14 mouse cellular contexts compared by ENCODE assay signal in genomic region chr4:135834124-135834717, GRCm38 (mm10). TPM values are rescaled to one million over a fixed set of nuclear protein-coding genes. Genes with fewer than 3 reads are reported as not detected.
DNase-seq lines count a peak whose midpoint lies in the region; ATAC-seq lines count a peak whose summit lies in the region.
"Had no signal": no experiment of that assay in that cellular context is flagged by ENCODE, and none has a peak within 500 bp of the region (broad histone marks: within the 10 kb centered on the region; RNA-seq: fewer than 3 reads in every experiment).

No protein-coding gene starts in this region.

- no peak overlapping the region for H3K4me3 ChIP-seq in forebrain, embryonic 10.5 days
- no peak overlapping the region for H3K4me3 ChIP-seq in forebrain, embryonic 11.5 days (ENCODE audit: low read depth, low read length)
- H3K4me3 ChIP-seq in neural tube, embryonic 13.5 days, result no peak overlapping the region
- H3K4me3 ChIP-seq: limb, embryonic 12.5 days had no signal

- WGBS in forebrain, embryonic 10.5 days, result 91% methylated on average over 8 of the region's 8 CpGs
- WGBS in forebrain, embryonic 11.5 days, result 89% methylated on average over 8 of the region's 8 CpGs
- WGBS in neural tube, embryonic 13.5 days, result 83% methylated on average over 8 of the region's 8 CpGs

- H3K36me3 ChIP-seq in forebrain, embryonic 10.5 days (replicated peaks), result no peaks in the 10 kb centered on the region
- no peaks in the 10 kb centered on the region for H3K36me3 ChIP-seq in forebrain, embryonic 11.5 days (ENCODE audit: control insufficient read depth, insufficient read depth, low read length)
- H3K36me3 ChIP-seq in neural tube, embryonic 13.5 days, result no peaks in the 10 kb centered on the region
- H3K36me3 ChIP-seq: limb, embryonic 12.5 days had no signal

- no peak overlapping the region for H3K9ac ChIP-seq in forebrain, embryonic 11.5 days (ENCODE audit: low read length)
- no peak overlapping the region for H3K9ac ChIP-seq in neural tube, embryonic 13.5 days
- H3K9ac ChIP-seq: limb, embryonic 12.5 days; lung, embryonic 14.5 days had no signal

- H3K9me3 ChIP-seq in forebrain, embryonic 10.5 days, result no peaks in the 10 kb centered on the region
- H3K9me3 ChIP-seq in forebrain, embryonic 11.5 days (ENCODE audit: control insufficient read depth, low read length), result no peaks in the 10 kb centered on the region
- H3K9me3 ChIP-seq in neural tube, embryonic 13.5 days, result no peaks in the 10 kb centered on the region
- H3K9me3 ChIP-seq: limb, embryonic 12.5 days had no signal

- H3K27me3 ChIP-seq in forebrain, embryonic 10.5 days (ENCODE audit: poor library complexity, severe bottlenecking), result no peaks in the 10 kb centered on the region
- no peaks in the 10 kb centered on the region for H3K27me3 ChIP-seq in forebrain, embryonic 11.5 days (ENCODE audit: control insufficient read depth, insufficient read depth, low read length)
- H3K27me3 ChIP-seq in neural tube, embryonic 13.5 days, result no peaks in the 10 kb centered on the region
- H3K27me3 ChIP-seq: limb, embryonic 12.5 days had no signal

- H3K4me2 ChIP-seq in forebrain, embryonic 11.5 days (ENCODE audit: low read depth, low read length, severe bottlenecking), result no peak overlapping the region
- H3K4me2 ChIP-seq in neural tube, embryonic 13.5 days, result no peak overlapping the region
- H3K4me2 ChIP-seq: limb, embryonic 12.5 days; lung, embryonic 14.5 days had no signal

- peak overlapping the region; percentile 79 for H3K27ac ChIP-seq in forebrain, embryonic 10.5 days
- no peak overlapping the region for H3K27ac ChIP-seq in forebrain, embryonic 11.5 days (ENCODE audit: low read depth, low read length)
- no peak overlapping the region for H3K27ac ChIP-seq in neural tube, embryonic 13.5 days (replicated peaks)
- H3K27ac ChIP-seq: limb, embryonic 12.5 days had no signal

- H3K4me1 ChIP-seq in forebrain, embryonic 10.5 days, result peaks cover 28% of the 10 kb centered on the region
- H3K4me1 ChIP-seq in forebrain, embryonic 11.5 days (replicated peaks; ENCODE audit: control insufficient read depth, insufficient read depth, low read length), result peaks cover 2% of the 10 kb centered on the region
- H3K4me1 ChIP-seq in neural tube, embryonic 13.5 days (replicated peaks), result peaks cover 22% of the 10 kb centered on the region

- no peak for ATAC-seq in forebrain, embryonic 11.5 days (replicated peaks; ENCODE audit: low FRiP score)
- ATAC-seq in neural tube, embryonic 13.5 days (ENCODE audit: low read depth), result peak; percentile 23; the same call in 1 of the 2 replicates
- peak; percentile 37; the same call in 1 of the 2 replicates for ATAC-seq in megakaryocyte-erythroid progenitor cell, adult 5-6 weeks (replicated peaks; ENCODE audit: low FRiP score, low TSS enrichment, poor library complexity, severe bottlenecking)
- ATAC-seq in monocyte, adult 5-6 weeks (replicated peaks; ENCODE audit: insufficient number of reproducible peaks, low FRiP score, low TSS enrichment, poor library complexity, severe bottlenecking), result no peak

- no peak for DNase-seq in forebrain, embryonic 10.5 days (ENCODE audit: extremely low spot score, low spot score)
- DNase-seq in forebrain, embryonic 11.5 days (ENCODE audit: low spot score), result no peak
- DNase-seq in neural tube, embryonic 10.5 days (ENCODE audit: extremely low spot score, low spot score), result no peak
- no peak for DNase-seq in adrenal gland, postnatal 10 days
- no peak for DNase-seq in urinary bladder, postnatal 14 days (ENCODE audit: low spot score)
- DNase-seq: cerebellum, adult 8-10 months; kidney, adult 11 months; layer of hippocampus, adult 9-11 months; lung, embryonic 14.5 days; spleen, adult 18-20 months had no signal

RNA-seq across cellular contexts. Expression of gene Srsf10, which starts 21.3 kb away (rescaled TPM):
- polyA plus RNA-seq in forebrain, embryonic 10.5 days (2016; fragmentation: Nextera tagmentation; extraction: Ambion mirVana), result 383 and 421 TPM in 2 replicates
- 392 and 452 TPM in 2 replicates for polyA plus RNA-seq in forebrain, embryonic 11.5 days (2014; fragmentation: Nextera tagmentation; extraction: Ambion mirVana)
- 198 and 233 TPM in 2 replicates for polyA plus RNA-seq in neural tube, embryonic 13.5 days (2015; fragmentation: Nextera tagmentation; extraction: Ambion mirVana)
- 272 and 280 TPM in 2 replicates for total RNA-seq in megakaryocyte-erythroid progenitor cell, adult 5-6 weeks (2014; fragmentation: Nextera tagmentation)
- 322 and 402 TPM in 2 replicates for total RNA-seq in megakaryocyte-erythroid progenitor cell, adult 5-6 weeks (2017)
- 233 to 426 TPM (median 303 TPM) in 3 replicates for total RNA-seq in monocyte, adult 5-6 weeks (2017)
- total RNA-seq in adrenal gland, postnatal 10 days (2021), result 100 to 1,000 TPM in 1 of 2 experiments, 10 to 100 TPM in 1; 94.0 to 117 TPM

RNA-seq across cellular contexts. Expression of gene Pnrc2, which starts 39.4 kb away (rescaled TPM):
- polyA plus RNA-seq in forebrain, embryonic 10.5 days (2016; fragmentation: Nextera tagmentation; extraction: Ambion mirVana), result 205 and 219 TPM in 2 replicates
- 220 and 234 TPM in 2 replicates for polyA plus RNA-seq in forebrain, embryonic 11.5 days (2014; fragmentation: Nextera tagmentation; extraction: Ambion mirVana)
- 109 and 122 TPM in 2 replicates for polyA plus RNA-seq in neural tube, embryonic 13.5 days (2015; fragmentation: Nextera tagmentation; extraction: Ambion mirVana)
- total RNA-seq in megakaryocyte-erythroid progenitor cell, adult 5-6 weeks (2014; fragmentation: Nextera tagmentation), result 105 and 128 TPM in 2 replicates
- total RNA-seq in megakaryocyte-erythroid progenitor cell, adult 5-6 weeks (2017), result 145 and 204 TPM in 2 replicates
- total RNA-seq in monocyte, adult 5-6 weeks (2017), result 342 to 380 TPM (median 364 TPM) in 3 replicates
- 100 to 1,000 TPM in 1 of 2 experiments, 10 to 100 TPM in 1; 98.7 to 149 TPM for total RNA-seq in adrenal gland, postnatal 10 days (2021)

Comparison
In these comparisons a context has a peak if more than half of its experiments do, and no peak if none do; other contexts are left out.
1. ATAC-seq: peak in neural tube, embryonic 13.5 days (single experiment) and megakaryocyte-erythroid progenitor cell, adult 5-6 weeks (single experiment); none in forebrain, embryonic 11.5 days (single experiment) and monocyte, adult 5-6 weeks (single experiment).